Mouse (Mus musculus) liver, adult 2 months (tissue): Measurements from ENCODE around the gene Stra8.

ENCODE experiments used
- CTCF ChIP-seq: fragments of 200-500 bp; IDR thresholded peaks from 2 replicates; pipeline ENCODE4 v1.5.1; 2011; ENCODE audit warnings: low read depth, low read length, control low read depth
- POLR2A ChIP-seq: fragments of 200-500 bp; IDR thresholded peaks from 2 replicates; pipeline ENCODE4 v1.6.1; 2011; ENCODE audit warnings: low read length, control low read depth; ENCODE audit not compliant: insufficient read depth; ENCODE audit errors: extremely low read depth

- TF ChIP-seq POLR2A = no peak
- no peak for TF ChIP-seq CTCF
Observed at GRCm38 (mm10) chr6:34906661-34907060, 13.3 kb upstream of the Stra8 start.
